Mouse (Mus musculus) heart, adult 2 months (tissue): ENCODE data around the gene Dok4.

Experiments used
- CTCF ChIP-seq: fragments of 200-600 bp; IDR thresholded peaks from 2 replicates; pipeline ENCODE4 v1.8.1; 2022; ENCODE audit warnings: antibody characterized with exemption, mild to moderate bottlenecking, moderate library complexity
- EP300 ChIP-seq: fragments of 200-500 bp; IDR thresholded peaks from 2 replicates; pipeline ENCODE4 v1.6.1; 2011; ENCODE audit warnings: low read depth, low read length, control low read depth; ENCODE audit not compliant: insufficient read depth

DNA sequence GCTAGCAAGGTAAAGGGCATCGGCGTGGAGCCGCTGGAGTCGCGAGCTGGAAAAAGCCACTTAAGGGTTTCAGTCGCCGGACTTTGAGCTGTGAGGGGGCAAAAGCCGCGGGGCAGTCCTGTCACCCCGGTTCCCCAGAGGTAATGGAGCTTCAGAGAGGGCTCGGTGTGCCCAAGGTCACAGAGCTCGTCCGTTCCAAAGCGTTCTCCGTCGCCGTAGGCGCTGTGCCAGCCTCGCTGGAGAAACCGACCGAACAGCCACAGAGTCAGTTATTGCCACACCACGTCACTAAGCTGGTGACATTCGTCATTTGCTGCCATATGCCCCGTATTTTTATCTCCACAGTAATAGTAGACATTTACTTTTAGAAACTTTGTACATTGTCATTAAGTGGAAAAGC is 37.5 kb downstream of the Dok4 start:
- TF ChIP-seq EP300 (no peak), CTCF (no peak)
